Mouse (Mus musculus) urinary bladder, adult 2 months (tissue): ENCODE data around the gene Gm6096. TPM values are rescaled to one million over a fixed set of nuclear protein-coding genes. Genes with fewer than 3 reads are reported as not detected.
A peak's percentile ranks its signal among the peaks of the same experiment; 100 is the strongest.

Experiments used
- DNase-seq: peaks from one replicate; pipeline ENCODE4 v3.0.0; 2022; ENCODE audit warnings: low spot score
- polyA plus RNA-seq: library from polyadenylated mRNA; depleted of rRNA; stranded (reverse); fragments of >200 nt; gene quantifications from 2 replicates; pipeline ENCODE4 v1.2.3, GENCODE M21; 2012

The Gm6096 gene
- polyA plus RNA-seq, 1 experiment, result not detected

GRCm38 (mm10) chr7:34234610-34235561, 16.0 kb upstream of the Gm6096 start:
- no peak for DNase-seq

- no peak for DNase-seq
Observed at GRCm38 (mm10) chr7:34235602-34236001, 15.2 kb upstream of the Gm6096 start.

GRCm38 (mm10) chr7:34238086-34238485, 12.8 kb upstream of the Gm6096 start:
- DNase-seq, result no peak

GRCm38 (mm10) chr7:34242176-34242575, 8.7 kb upstream of the Gm6096 start:
- DNase-seq, result no peak

GRCm38 (mm10) chr7:34246870-34247499, 3.9 kb upstream of the Gm6096 start:
- no peak for DNase-seq

- no peak for DNase-seq
Observed at GRCm38 (mm10) chr7:34252030-34252429, 1.2 kb downstream of the Gm6096 start.

- no peak for DNase-seq
Observed at GRCm38 (mm10) chr7:34255137-34255536, 4.3 kb downstream of the Gm6096 start.

- DNase-seq, result no peak
Observed at GRCm38 (mm10) chr7:34255916-34256315, 5.1 kb downstream of the Gm6096 start.

GRCm38 (mm10) chr7:34257279-34257678, 6.4 kb downstream of the Gm6096 start:
- no peak for DNase-seq

- DNase-seq, result no peak
Observed at GRCm38 (mm10) chr7:34258407-34258806, 7.6 kb downstream of the Gm6096 start.

- no peak for DNase-seq
Observed at GRCm38 (mm10) chr7:34263437-34263836, 12.6 kb downstream of the Gm6096 start.

- peak; percentile 35 for DNase-seq
Observed at GRCm38 (mm10) chr7:34265876-34266346, 15.1 kb downstream of the Gm6096 start.

- DNase-seq, result no peak
Observed at GRCm38 (mm10) chr7:34266421-34266820, 15.6 kb downstream of the Gm6096 start.

- DNase-seq, result no peak
Observed at GRCm38 (mm10) chr7:34268463-34268862, 17.6 kb downstream of the Gm6096 start.

GRCm38 (mm10) chr7:34272465-34272864, 21.6 kb downstream of the Gm6096 start:
- no peak for DNase-seq

- no peak for DNase-seq
Observed at GRCm38 (mm10) chr7:34276066-34276465, 25.2 kb downstream of the Gm6096 start.

- DNase-seq, result no peak
Observed at GRCm38 (mm10) chr7:34277656-34278055, 26.8 kb downstream of the Gm6096 start.

- DNase-seq, result no peak
Observed at GRCm38 (mm10) chr7:34290450-34291151, 39.8 kb downstream of the Gm6096 start.

- no peak for DNase-seq
Observed at GRCm38 (mm10) chr7:34291265-34291664, 40.4 kb downstream of the Gm6096 start.

- DNase-seq, result no peak
Observed at GRCm38 (mm10) chr7:34292633-34293032, 41.8 kb downstream of the Gm6096 start.

GRCm38 (mm10) chr7:34296124-34296523, 45.3 kb downstream of the Gm6096 start:
- DNase-seq, result no peak

- no peak for DNase-seq
Observed at GRCm38 (mm10) chr7:34298818-34299217, 48.0 kb downstream of the Gm6096 start.
